Mouse (Mus musculus) MEL (cell line): Measurements from ENCODE around the gene Clpsl2.

ENCODE experiments used
- CHD1 ChIP-seq: IDR thresholded peaks from 2 replicates; pipeline ENCODE4 v1.6.1; 2012; ENCODE audit warnings: low read depth, mild to moderate bottlenecking, inconsistent platforms, low read length, improper control_type of control experiment
- CHD2 ChIP-seq: IDR thresholded peaks from 2 replicates; pipeline ENCODE4 v1.6.1; 2011; ENCODE audit warnings: low read length, improper control_type of control experiment
- CTCF ChIP-seq, 3 experiments: IDR thresholded peaks in 2 of 3; conservative IDR thresholded peaks in 1 of 3; 2 replicates each; pipeline ENCODE4 v1.5.1; 2011 to 2012; ENCODE audit warnings: low read length in 3 of 3, low read depth in 2 of 3, mild to moderate bottlenecking in 2 of 3, improper control_type of control experiment in 1 of 3, inconsistent platforms in 1 of 3, mixed read lengths in 1 of 3, moderate library complexity in 1 of 3; ENCODE audit not compliant: control insufficient read depth in 1 of 3, insufficient read depth in 1 of 3, poor library complexity in 1 of 3, severe bottlenecking in 1 of 3
- E2F4 ChIP-seq: IDR thresholded peaks from 2 replicates; pipeline ENCODE4 v1.6.1; 2011; ENCODE audit warnings: low read depth, low read length, improper control_type of control experiment, borderline replicate concordance
- EP300 ChIP-seq, 2 experiments: IDR thresholded peaks; 2 replicates each; pipeline ENCODE4 v1.6.1; 2011; ENCODE audit warnings: improper control_type of control experiment in 2 of 2, low read length in 2 of 2, low read depth in 1 of 2, mild to moderate bottlenecking in 1 of 2
- MXI1 ChIP-seq: IDR thresholded peaks from 2 replicates; pipeline ENCODE4 v1.6.1; 2011; ENCODE audit warnings: mild to moderate bottlenecking, low read depth, low read length, improper control_type of control experiment
- MYC ChIP-seq: IDR thresholded peaks from 2 replicates; pipeline ENCODE4 v1.6.1; 2011; ENCODE audit warnings: low read depth, mild to moderate bottlenecking, low read length, improper control_type of control experiment, moderate library complexity
- NELFE ChIP-seq: IDR thresholded peaks from 2 replicates; pipeline ENCODE4 v1.6.1; 2011; ENCODE audit warnings: low read depth, low read length, improper control_type of control experiment
- POLR2A ChIP-seq, 2 experiments: IDR thresholded peaks; 2 replicates each; pipeline ENCODE4 v1.6.1; 2011 to 2012; ENCODE audit warnings: low read length in 2 of 2, mild to moderate bottlenecking in 2 of 2, control low read depth in 1 of 2, improper control_type of control experiment in 1 of 2, low read depth in 1 of 2, moderate library complexity in 1 of 2; ENCODE audit not compliant: control insufficient read depth in 1 of 2, insufficient read depth in 1 of 2, poor library complexity in 1 of 2
- USF1 ChIP-seq: IDR thresholded peaks from 2 replicates; pipeline ENCODE4 v1.6.1; 2014; ENCODE audit warnings: low read depth, mild to moderate bottlenecking, inconsistent platforms, low read length, improper control_type of control experiment, moderate library complexity
- USF2 ChIP-seq, 2 experiments: IDR thresholded peaks; 2 replicates each; pipeline ENCODE4 v1.6.1; 2011 to 2012; ENCODE audit warnings: improper control_type of control experiment in 2 of 2, low read length in 2 of 2, borderline replicate concordance in 1 of 2, inconsistent platforms in 1 of 2, low read depth in 1 of 2, mild to moderate bottlenecking in 1 of 2; ENCODE audit not compliant: insufficient read depth in 1 of 2
- ZMIZ1 ChIP-seq: IDR thresholded peaks from 2 replicates; pipeline ENCODE4 v1.6.1; 2012; ENCODE audit warnings: low read depth, mild to moderate bottlenecking, inconsistent platforms, low read length, improper control_type of control experiment, moderate library complexity

- no peak for TF ChIP-seq E2F4
- no peak for TF ChIP-seq USF2 (IDR thresholded peaks at IDR 0.05; ENCODE audit: borderline replicate concordance in 1 of 2, insufficient read depth in 1 of 2, low read depth in 1 of 2, low read length in 2 of 2)
- TF ChIP-seq EP300 (IDR thresholded peaks at IDR 0.05; ENCODE audit: low read depth in 1 of 2, low read length in 2 of 2), result no peak
- TF ChIP-seq NELFE, result no peak
- no peak for TF ChIP-seq CTCF (IDR thresholded peaks at IDR 0.05 in 2 of 3, conservative IDR thresholded peaks at IDR 0.05 in 1 of 3; ENCODE audit: control insufficient read depth in 1 of 3, insufficient read depth in 1 of 3, low read depth in 2 of 3, low read length in 3 of 3, poor library complexity in 1 of 3, severe bottlenecking in 1 of 3)
- TF ChIP-seq MXI1, result peak; percentile 68; the same call in 1 of the 2 replicates
- TF ChIP-seq MYC, result no peak
- no peak for TF ChIP-seq CHD1
- TF ChIP-seq POLR2A (IDR thresholded peaks at IDR 0.05; ENCODE audit: control insufficient read depth in 1 of 2, insufficient read depth in 1 of 2, low read depth in 1 of 2, low read length in 2 of 2, poor library complexity in 1 of 2), result no peak
- TF ChIP-seq ZMIZ1, result no peak
- TF ChIP-seq USF1, result peak; percentile 52; the same call in 1 of the 2 replicates
- TF ChIP-seq CHD2, result no peak
Measured at GRCm38 (mm10) chr17:28601557-28602250, 52.5 kb downstream of the Clpsl2 start.
